Mouse (Mus musculus): ENCODE measurements around the gene Tm4sf1. TPM values are rescaled to one million over a fixed set of nuclear protein-coding genes. Genes with fewer than 3 reads are reported as not detected.

The Tm4sf1 gene
- not detected in 3 replicates for total RNA-seq (2017)

- no peak for ATAC-seq (replicated peaks; ENCODE audit: insufficient number of reproducible peaks, low FRiP score, low TSS enrichment, poor library complexity, severe bottlenecking)
Observed at GRCm38 (mm10) chr3:57301921-57302539, at the start of gene Tm4sf1. Gene Tm4sf1 (minus strand): TSS chr3:57301988.

GRCm38 (mm10) chr3:57344811-57345210 lies 43.0 kb upstream of the Tm4sf1 start:
- no peak for ATAC-seq (replicated peaks; ENCODE audit: insufficient number of reproducible peaks, low FRiP score, low TSS enrichment, poor library complexity, severe bottlenecking)

GRCm38 (mm10) chr3:57343837-57344607 lies 42.2 kb upstream of the Tm4sf1 start:
- ATAC-seq (replicated peaks; ENCODE audit: insufficient number of reproducible peaks, low FRiP score, low TSS enrichment, poor library complexity, severe bottlenecking) = no peak

- ATAC-seq (replicated peaks; ENCODE audit: insufficient number of reproducible peaks, low FRiP score, low TSS enrichment, poor library complexity, severe bottlenecking) = no peak
Observed at GRCm38 (mm10) chr3:57342976-57343375, 41.2 kb upstream of the Tm4sf1 start.

GRCm38 (mm10) chr3:57341321-57341720 lies 39.5 kb upstream of the Tm4sf1 start:
- ATAC-seq (replicated peaks; ENCODE audit: insufficient number of reproducible peaks, low FRiP score, low TSS enrichment, poor library complexity, severe bottlenecking) = no peak

- no peak for ATAC-seq (replicated peaks; ENCODE audit: insufficient number of reproducible peaks, low FRiP score, low TSS enrichment, poor library complexity, severe bottlenecking)
Observed at GRCm38 (mm10) chr3:57335080-57335815, 33.5 kb upstream of the Tm4sf1 start.

- ATAC-seq (replicated peaks; ENCODE audit: insufficient number of reproducible peaks, low FRiP score, low TSS enrichment, poor library complexity, severe bottlenecking) = no peak
Observed at GRCm38 (mm10) chr3:57327941-57328340, 26.2 kb upstream of the Tm4sf1 start.

GRCm38 (mm10) chr3:57307076-57307475 lies 5.3 kb upstream of the Tm4sf1 start:
- no peak for ATAC-seq (replicated peaks; ENCODE audit: insufficient number of reproducible peaks, low FRiP score, low TSS enrichment, poor library complexity, severe bottlenecking)

GRCm38 (mm10) chr3:57305564-57305963 lies 3.8 kb upstream of the Tm4sf1 start:
- ATAC-seq (replicated peaks; ENCODE audit: insufficient number of reproducible peaks, low FRiP score, low TSS enrichment, poor library complexity, severe bottlenecking) = no peak

- no peak for ATAC-seq (replicated peaks; ENCODE audit: insufficient number of reproducible peaks, low FRiP score, low TSS enrichment, poor library complexity, severe bottlenecking)
Observed at GRCm38 (mm10) chr3:57304484-57304883, 2.7 kb upstream of the Tm4sf1 start.

GRCm38 (mm10) chr3:57304050-57304449 lies 2.3 kb upstream of the Tm4sf1 start:
- ATAC-seq (replicated peaks; ENCODE audit: insufficient number of reproducible peaks, low FRiP score, low TSS enrichment, poor library complexity, severe bottlenecking) = no peak

- ATAC-seq (replicated peaks; ENCODE audit: insufficient number of reproducible peaks, low FRiP score, low TSS enrichment, poor library complexity, severe bottlenecking) = no peak
Observed at GRCm38 (mm10) chr3:57303486-57303885, 1.7 kb upstream of the Tm4sf1 start.

- ATAC-seq (replicated peaks; ENCODE audit: insufficient number of reproducible peaks, low FRiP score, low TSS enrichment, poor library complexity, severe bottlenecking) = no peak
Observed at GRCm38 (mm10) chr3:57302886-57303285, 1.1 kb upstream of the Tm4sf1 start.

GRCm38 (mm10) chr3:57301366-57301765 lies 422 bp downstream of the Tm4sf1 start:
- no peak for ATAC-seq (replicated peaks; ENCODE audit: insufficient number of reproducible peaks, low FRiP score, low TSS enrichment, poor library complexity, severe bottlenecking)

- ATAC-seq (replicated peaks; ENCODE audit: insufficient number of reproducible peaks, low FRiP score, low TSS enrichment, poor library complexity, severe bottlenecking) = no peak
Observed at GRCm38 (mm10) chr3:57297991-57298390, 3.8 kb downstream of the Tm4sf1 start.

GRCm38 (mm10) chr3:57296574-57296973 lies 5.2 kb downstream of the Tm4sf1 start:
- no peak for ATAC-seq (replicated peaks; ENCODE audit: insufficient number of reproducible peaks, low FRiP score, low TSS enrichment, poor library complexity, severe bottlenecking)

- no peak for ATAC-seq (replicated peaks; ENCODE audit: insufficient number of reproducible peaks, low FRiP score, low TSS enrichment, poor library complexity, severe bottlenecking)
Observed at GRCm38 (mm10) chr3:57295631-57296030, 6.2 kb downstream of the Tm4sf1 start.

- ATAC-seq (replicated peaks; ENCODE audit: insufficient number of reproducible peaks, low FRiP score, low TSS enrichment, poor library complexity, severe bottlenecking) = no peak
Observed at GRCm38 (mm10) chr3:57294742-57295525, 6.9 kb downstream of the Tm4sf1 start.

GRCm38 (mm10) chr3:57293925-57294324 lies 7.9 kb downstream of the Tm4sf1 start:
- ATAC-seq (replicated peaks; ENCODE audit: insufficient number of reproducible peaks, low FRiP score, low TSS enrichment, poor library complexity, severe bottlenecking) = no peak

Measured in monocyte, adult 5-6 weeks (primary cell).